Mouse (Mus musculus): ENCODE results near the gene Krt33a. TPM values are rescaled to one million over a fixed set of nuclear protein-coding genes. Genes with fewer than 3 reads are reported as not detected.

The Krt33a gene
- polyA plus RNA-seq, 1 experiment = not detected

GRCm38 (mm10) chr11:100029768-100030167 is 13.8 kb upstream of the Krt33a start, which contains the start of gene Krt33b:
Gene Krt33b, minus strand, starts transcription at chr11:100029868.
- Histone ChIP-seq H3K36me3 (ENCODE audit: control insufficient read depth, insufficient read depth, low read length) (no peaks in the 10 kb centered on the region), H3K4me1 (ENCODE audit: control insufficient read depth, insufficient read depth, low read length) (no peaks in the 10 kb centered on the region), H3K27ac (ENCODE audit: control insufficient read depth, insufficient read depth, low read depth, low read length) (no peak within 1 kb of the TSS), H3K4me3 (ENCODE audit: control insufficient read depth, low read depth, low read length) (no peak within 1 kb of the TSS), H3K27me3 (ENCODE audit: control insufficient read depth, insufficient read depth, low read length) (no peaks in the 10 kb centered on the region)
- TF ChIP-seq CTCF (IDR thresholded peaks at IDR 0.05; ENCODE audit: control insufficient read depth, insufficient read depth, insufficient replicate concordance, low read depth, low read length) = no peak
- TF ChIP-seq POLR2A (IDR thresholded peaks at IDR 0.05; ENCODE audit: control insufficient read depth, low read depth, low read length) = no peak

- TF ChIP-seq CTCF (IDR thresholded peaks at IDR 0.05; ENCODE audit: control insufficient read depth, insufficient read depth, insufficient replicate concordance, low read depth, low read length) (no peak), POLR2A (IDR thresholded peaks at IDR 0.05; ENCODE audit: control insufficient read depth, low read depth, low read length) (no peak)
- H3K27ac ChIP-seq (ENCODE audit: control insufficient read depth, insufficient read depth, low read depth, low read length) = no peak overlapping the region
- H3K4me1 ChIP-seq (ENCODE audit: control insufficient read depth, insufficient read depth, low read length) = no peaks in the 10 kb centered on the region
- no peak overlapping the region for H3K4me3 ChIP-seq (ENCODE audit: control insufficient read depth, low read depth, low read length)
- no peaks in the 10 kb centered on the region for H3K27me3 ChIP-seq (ENCODE audit: control insufficient read depth, insufficient read depth, low read length)
- H3K36me3 ChIP-seq (ENCODE audit: control insufficient read depth, insufficient read depth, low read length) = no peaks in the 10 kb centered on the region
Measured at GRCm38 (mm10) chr11:100021438-100021837, 5.4 kb upstream of the Krt33a start.

GRCm38 (mm10) chr11:100019466-100019865 is 3.5 kb upstream of the Krt33a start:
- Histone ChIP-seq H3K27me3 (ENCODE audit: control insufficient read depth, insufficient read depth, low read length) (no peaks in the 10 kb centered on the region), H3K27ac (ENCODE audit: control insufficient read depth, insufficient read depth, low read depth, low read length) (no peak overlapping the region), H3K36me3 (ENCODE audit: control insufficient read depth, insufficient read depth, low read length) (no peaks in the 10 kb centered on the region), H3K4me3 (ENCODE audit: control insufficient read depth, low read depth, low read length) (no peak overlapping the region), H3K4me1 (ENCODE audit: control insufficient read depth, insufficient read depth, low read length) (no peaks in the 10 kb centered on the region)
- TF ChIP-seq POLR2A (IDR thresholded peaks at IDR 0.05; ENCODE audit: control insufficient read depth, low read depth, low read length) = no peak
- TF ChIP-seq CTCF (IDR thresholded peaks at IDR 0.05; ENCODE audit: control insufficient read depth, insufficient read depth, insufficient replicate concordance, low read depth, low read length) = no peak

- Histone ChIP-seq H3K27me3 (ENCODE audit: control insufficient read depth, insufficient read depth, low read length) (no peaks in the 10 kb centered on the region), H3K4me1 (ENCODE audit: control insufficient read depth, insufficient read depth, low read length) (no peaks in the 10 kb centered on the region), H3K4me3 (ENCODE audit: control insufficient read depth, low read depth, low read length) (no peak overlapping the region), H3K27ac (ENCODE audit: control insufficient read depth, insufficient read depth, low read depth, low read length) (no peak overlapping the region), H3K36me3 (ENCODE audit: control insufficient read depth, insufficient read depth, low read length) (no peaks in the 10 kb centered on the region)
- no peak for TF ChIP-seq CTCF (IDR thresholded peaks at IDR 0.05; ENCODE audit: control insufficient read depth, insufficient read depth, insufficient replicate concordance, low read depth, low read length)
- TF ChIP-seq POLR2A (IDR thresholded peaks at IDR 0.05; ENCODE audit: control insufficient read depth, low read depth, low read length) = no peak
Measured at GRCm38 (mm10) chr11:100013691-100014171, 2.3 kb downstream of the Krt33a start.

- H3K4me3 ChIP-seq (ENCODE audit: control insufficient read depth, low read depth, low read length) = no peak overlapping the region
- H3K27me3 ChIP-seq (ENCODE audit: control insufficient read depth, insufficient read depth, low read length) = no peaks in the 10 kb centered on the region
- no peak for TF ChIP-seq POLR2A (IDR thresholded peaks at IDR 0.05; ENCODE audit: control insufficient read depth, low read depth, low read length)
- TF ChIP-seq CTCF (IDR thresholded peaks at IDR 0.05; ENCODE audit: control insufficient read depth, insufficient read depth, insufficient replicate concordance, low read depth, low read length) = no peak
- no peaks in the 10 kb centered on the region for H3K36me3 ChIP-seq (ENCODE audit: control insufficient read depth, insufficient read depth, low read length)
- no peaks in the 10 kb centered on the region for H3K4me1 ChIP-seq (ENCODE audit: control insufficient read depth, insufficient read depth, low read length)
- H3K27ac ChIP-seq (ENCODE audit: control insufficient read depth, insufficient read depth, low read depth, low read length) = no peak overlapping the region
Measured at GRCm38 (mm10) chr11:100010682-100011081, 5.3 kb downstream of the Krt33a start.

- no peak for TF ChIP-seq POLR2A (IDR thresholded peaks at IDR 0.05; ENCODE audit: control insufficient read depth, low read depth, low read length)
- no peak for TF ChIP-seq CTCF (IDR thresholded peaks at IDR 0.05; ENCODE audit: control insufficient read depth, insufficient read depth, insufficient replicate concordance, low read depth, low read length)
- H3K4me3 ChIP-seq (ENCODE audit: control insufficient read depth, low read depth, low read length) = no peak overlapping the region
Measured at GRCm38 (mm10) chr11:100008336-100008735, 7.7 kb downstream of the Krt33a start.

GRCm38 (mm10) chr11:100006624-100007023 is 9.4 kb downstream of the Krt33a start:
- peak; percentile 44; the same call in 1 of the 2 replicates for TF ChIP-seq CTCF (IDR thresholded peaks at IDR 0.05; ENCODE audit: control insufficient read depth, insufficient read depth, insufficient replicate concordance, low read depth, low read length)
- no peak for TF ChIP-seq POLR2A (IDR thresholded peaks at IDR 0.05; ENCODE audit: control insufficient read depth, low read depth, low read length)
- Histone ChIP-seq H3K27me3 (ENCODE audit: control insufficient read depth, insufficient read depth, low read length) (no peaks in the 10 kb centered on the region), H3K4me1 (ENCODE audit: control insufficient read depth, insufficient read depth, low read length) (no peaks in the 10 kb centered on the region), H3K4me3 (ENCODE audit: control insufficient read depth, low read depth, low read length) (no peak overlapping the region), H3K27ac (ENCODE audit: control insufficient read depth, insufficient read depth, low read depth, low read length) (no peak overlapping the region), H3K36me3 (ENCODE audit: control insufficient read depth, insufficient read depth, low read length) (no peaks in the 10 kb centered on the region)

More at GRCm38 (mm10) chr11:100008336-100008735, 7.7 kb downstream of the Krt33a start:
- Histone ChIP-seq H3K4me1 (ENCODE audit: control insufficient read depth, insufficient read depth, low read length) (no peaks in the 10 kb centered on the region), H3K27me3 (ENCODE audit: control insufficient read depth, insufficient read depth, low read length) (no peaks in the 10 kb centered on the region), H3K27ac (ENCODE audit: control insufficient read depth, insufficient read depth, low read depth, low read length) (no peak overlapping the region), H3K36me3 (ENCODE audit: control insufficient read depth, insufficient read depth, low read length) (no peaks in the 10 kb centered on the region)

All from testis, adult 2 months (tissue).